Mouse (Mus musculus): ENCODE measurements around the gene Vipas39. TPM values are rescaled to one million over a fixed set of nuclear protein-coding genes. Genes with fewer than 3 reads are reported as not detected.
A peak's percentile ranks its signal among the peaks of the same experiment; 100 is the strongest.

Gene Vipas39
- polyA plus RNA-seq, 1 experiment from 2014 or later: 42.4 TPM

- ATAC-seq (ENCODE audit: insufficient read depth) (no peak), DNase-seq (no peak)
- Histone ChIP-seq H3K9me3 (ENCODE audit: low read depth, low read length) (no peaks in the 10 kb centered on the region), H3K4me2 (peak overlapping the region; percentile 87), H3K27ac (ENCODE audit: low read depth) (no peak overlapping the region), H3K9ac (peak overlapping the region; percentile 87; the same call in 1 of the 2 replicates), H3K4me3 (ENCODE audit: low read depth, low read length) (peak overlapping the region; percentile 85), H3K36me3 (ENCODE audit: insufficient read depth) (no peaks in the 10 kb centered on the region), H3K4me1 (ENCODE audit: insufficient read depth) (no peaks in the 10 kb centered on the region), H3K27me3 (ENCODE audit: insufficient read depth, low read length) (no peaks in the 10 kb centered on the region)
- no peak for TF ChIP-seq CTCF (IDR thresholded peaks at IDR 0.05; ENCODE audit: low read depth)
- WGBS: 56% methylated on average over 6 of the region's 6 CpGs
These were observed 67.3 kb downstream of the Vipas39 start for GRCm38 (mm10) chr12:87198792-87199191.

GRCm38 (mm10) chr12:87196310-87196709 lies 69.7 kb downstream of the Vipas39 start:
- H3K4me2 ChIP-seq: no peak overlapping the region
- DNase-seq (no peak), ATAC-seq (ENCODE audit: insufficient read depth) (no peak)
- H3K4me3 ChIP-seq (ENCODE audit: low read depth, low read length): no peak overlapping the region
- no peaks in the 10 kb centered on the region for H3K27me3 ChIP-seq (ENCODE audit: insufficient read depth, low read length)
- no peaks in the 10 kb centered on the region for H3K9me3 ChIP-seq (ENCODE audit: low read depth, low read length)
- TF ChIP-seq CTCF (IDR thresholded peaks at IDR 0.05; ENCODE audit: low read depth): no peak
- no peak overlapping the region for H3K27ac ChIP-seq (ENCODE audit: low read depth)
- H3K9ac ChIP-seq: no peak overlapping the region
- no peaks in the 10 kb centered on the region for H3K4me1 ChIP-seq (ENCODE audit: insufficient read depth)
- H3K36me3 ChIP-seq (ENCODE audit: insufficient read depth): no peaks in the 10 kb centered on the region

- 43% methylated on average over 1 of the region's 1 CpGs for WGBS
- TF ChIP-seq CTCF (IDR thresholded peaks at IDR 0.05; ENCODE audit: low read depth): no peak
- ATAC-seq (ENCODE audit: insufficient read depth) (no peak), DNase-seq (no peak)
- Histone ChIP-seq H3K36me3 (ENCODE audit: insufficient read depth) (no peaks in the 10 kb centered on the region), H3K9ac (no peak overlapping the region), H3K4me3 (ENCODE audit: low read depth, low read length) (no peak overlapping the region), H3K27me3 (ENCODE audit: insufficient read depth, low read length) (no peaks in the 10 kb centered on the region), H3K4me2 (no peak overlapping the region), H3K4me1 (ENCODE audit: insufficient read depth) (no peaks in the 10 kb centered on the region), H3K9me3 (ENCODE audit: low read depth, low read length) (no peaks in the 10 kb centered on the region), H3K27ac (ENCODE audit: low read depth) (no peak overlapping the region)
These were observed 71.0 kb downstream of the Vipas39 start for GRCm38 (mm10) chr12:87195069-87195468.

GRCm38 (mm10) chr12:87193008-87193407 lies 73.0 kb downstream of the Vipas39 start:
- Histone ChIP-seq H3K27ac (ENCODE audit: low read depth) (no peak overlapping the region), H3K36me3 (ENCODE audit: insufficient read depth) (no peaks in the 10 kb centered on the region), H3K4me3 (ENCODE audit: low read depth, low read length) (no peak overlapping the region), H3K4me1 (ENCODE audit: insufficient read depth) (no peaks in the 10 kb centered on the region), H3K27me3 (ENCODE audit: insufficient read depth, low read length) (no peaks in the 10 kb centered on the region), H3K9ac (no peak overlapping the region), H3K9me3 (ENCODE audit: low read depth, low read length) (no peaks in the 10 kb centered on the region), H3K4me2 (no peak overlapping the region)
- no peak for TF ChIP-seq CTCF (IDR thresholded peaks at IDR 0.05; ENCODE audit: low read depth)
- WGBS: 82% methylated on average over 3 of the region's 3 CpGs
- DNase-seq: no peak
- no peak for ATAC-seq (ENCODE audit: insufficient read depth)

Small RNAs within 50 kb of the gene (microRNA-seq; reads per million reads assigned to microRNA genes)
- not detected for gene Gm47293 (ENCODE audit: borderline number of aligned reads)

Other genes starting within 250 kb of the Vipas39 start
- gene Tmem63c, start 244.9 kb downstream of the Vipas39 start, polyA plus RNA-seq (2014; fragmentation: Nextera tagmentation; extraction: Ambion mirVana): not detected in 2 replicates
- 7.6 and 10.4 TPM in 2 replicates for gene Ngb, start 163.7 kb downstream of the Vipas39 start, polyA plus RNA-seq (2014; fragmentation: Nextera tagmentation; extraction: Ambion mirVana)
- 39.3 and 40.9 TPM in 2 replicates for gene Gstz1, start 119.1 kb downstream of the Vipas39 start, polyA plus RNA-seq (2014; fragmentation: Nextera tagmentation; extraction: Ambion mirVana)
- 18.0 and 21.6 TPM in 2 replicates for gene Pomt2, start 118.3 kb downstream of the Vipas39 start, polyA plus RNA-seq (2014; fragmentation: Nextera tagmentation; extraction: Ambion mirVana)
- 1.1 and 1.8 TPM in 2 replicates for gene Samd15, start 66.5 kb downstream of the Vipas39 start, polyA plus RNA-seq (2014; fragmentation: Nextera tagmentation; extraction: Ambion mirVana)
- 3.5 and 4.0 TPM in 2 replicates for gene Tmed8, start 65.8 kb downstream of the Vipas39 start, polyA plus RNA-seq (2014; fragmentation: Nextera tagmentation; extraction: Ambion mirVana)
- gene Noxred1, start 27.5 kb downstream of the Vipas39 start, polyA plus RNA-seq (2014; fragmentation: Nextera tagmentation; extraction: Ambion mirVana): 0.58 and 0.72 TPM in 2 replicates
- gene Ahsa1, start 223 bp upstream of the Vipas39 start, polyA plus RNA-seq (2014; fragmentation: Nextera tagmentation; extraction: Ambion mirVana): 192 and 199 TPM in 2 replicates
- gene Ism2, start 33.4 kb upstream of the Vipas39 start, polyA plus RNA-seq (2014; fragmentation: Nextera tagmentation; extraction: Ambion mirVana): 0.70 and 1.1 TPM in 2 replicates
- gene Sptlc2, start 122.1 kb upstream of the Vipas39 start, polyA plus RNA-seq (2014; fragmentation: Nextera tagmentation; extraction: Ambion mirVana): 94.6 and 103 TPM in 2 replicates
- 287 and 308 TPM in 2 replicates for gene Slirp, start 177.6 kb upstream of the Vipas39 start, polyA plus RNA-seq (2014; fragmentation: Nextera tagmentation; extraction: Ambion mirVana)
- gene Alkbh1, start 177.8 kb upstream of the Vipas39 start, polyA plus RNA-seq (2014; fragmentation: Nextera tagmentation; extraction: Ambion mirVana): 49.8 and 62.9 TPM in 2 replicates
- gene Snw1, start 206.0 kb upstream of the Vipas39 start, polyA plus RNA-seq (2014; fragmentation: Nextera tagmentation; extraction: Ambion mirVana): 126 and 131 TPM in 2 replicates
- gene Gm5788, start 228.5 kb upstream of the Vipas39 start, polyA plus RNA-seq (2014; fragmentation: Nextera tagmentation; extraction: Ambion mirVana): not detected in 2 replicates
- gene Gm8300, start 248.1 kb upstream of the Vipas39 start, polyA plus RNA-seq (2014; fragmentation: Nextera tagmentation; extraction: Ambion mirVana): not detected in 2 replicates

Measured in lung, embryonic 14.5 days (tissue).